Mouse (Mus musculus) brain, embryonic 14.5 days (tissue): ENCODE results near the gene Ctrc. TPM values are rescaled to one million over a fixed set of nuclear protein-coding genes. Genes with fewer than 3 reads are reported as not detected.
A peak's percentile ranks its signal among the peaks of the same experiment; 100 is the strongest.

Experiments
- DNase-seq: peaks from one replicate; pipeline ENCODE4 v3.0.0-alpha.2; 2011; ENCODE audit warnings: low read depth
- CTCF ChIP-seq: fragments of 200-500 bp; IDR thresholded peaks from 2 replicates; pipeline ENCODE4 v1.5.1; 2012; ENCODE audit warnings: inconsistent platforms, mild to moderate bottlenecking, moderate library complexity, borderline replicate concordance; ENCODE audit not compliant: insufficient read depth, insufficient read length; ENCODE audit errors: extremely low read depth
- POLR2A ChIP-seq: fragments of 200-500 bp; IDR thresholded peaks from 2 replicates; pipeline ENCODE4 v1.6.1; 2012; ENCODE audit warnings: mild to moderate bottlenecking, inconsistent platforms, borderline replicate concordance; ENCODE audit not compliant: poor library complexity, insufficient read depth, insufficient read length, severe bottlenecking; ENCODE audit errors: extremely low read depth
- polyA plus RNA-seq: library from polyadenylated mRNA; depleted of rRNA; stranded (reverse); fragments of >200 nt; gene quantifications from 2 replicates; pipeline ENCODE4 v1.2.3, GENCODE M21; 2012; rRNA removed

Ctrc gene
- polyA plus RNA-seq = not detected in 2 replicates

- no peak for TF ChIP-seq POLR2A
- no peak for TF ChIP-seq CTCF
- no peak for DNase-seq
Observed at GRCm38 (mm10) chr4:141845999-141846398, at the start of gene Ctrc. TSS of gene Ctrc (minus strand) at chr4:141846359.

GRCm38 (mm10) chr4:141895772-141896171 lies 49.6 kb upstream of the Ctrc start:
- DNase-seq = no peak
- TF ChIP-seq CTCF = no peak
- TF ChIP-seq POLR2A = no peak

GRCm38 (mm10) chr4:141893157-141893784 lies 47.1 kb upstream of the Ctrc start:
- DNase-seq = no peak
- no peak for TF ChIP-seq POLR2A
- no peak for TF ChIP-seq CTCF

- 0 out of 2 replicates have a peak, but pooled peaks have one; percentile 0 for TF ChIP-seq CTCF
- TF ChIP-seq POLR2A = no peak
- no peak for DNase-seq
Observed at GRCm38 (mm10) chr4:141886385-141886968, 40.3 kb upstream of the Ctrc start.

- TF ChIP-seq CTCF (no peak), POLR2A (no peak)
- DNase-seq = no peak
Observed at GRCm38 (mm10) chr4:141885451-141885850, 39.3 kb upstream of the Ctrc start.

GRCm38 (mm10) chr4:141882858-141883257 lies 36.7 kb upstream of the Ctrc start:
- no peak for TF ChIP-seq CTCF
- no peak for TF ChIP-seq POLR2A
- DNase-seq = no peak

- no peak for TF ChIP-seq CTCF
- TF ChIP-seq POLR2A = no peak
- no peak for DNase-seq
Observed at GRCm38 (mm10) chr4:141881950-141882349, 35.8 kb upstream of the Ctrc start.

- TF ChIP-seq POLR2A (no peak), CTCF (no peak)
- no peak for DNase-seq
Observed at GRCm38 (mm10) chr4:141881289-141881914, 35.2 kb upstream of the Ctrc start.

- no peak for DNase-seq
- no peak for TF ChIP-seq POLR2A
- TF ChIP-seq CTCF = no peak
Observed at GRCm38 (mm10) chr4:141879875-141880274, 33.7 kb upstream of the Ctrc start.

GRCm38 (mm10) chr4:141879074-141879473 lies 32.9 kb upstream of the Ctrc start:
- DNase-seq = no peak

GRCm38 (mm10) chr4:141878621-141879020 lies 32.5 kb upstream of the Ctrc start:
- DNase-seq = no peak
- no peak for TF ChIP-seq CTCF
- no peak for TF ChIP-seq POLR2A

More at GRCm38 (mm10) chr4:141879074-141879473, 32.9 kb upstream of the Ctrc start:
- no peak for TF ChIP-seq POLR2A
- no peak for TF ChIP-seq CTCF

GRCm38 (mm10) chr4:141875481-141876108 lies 29.4 kb upstream of the Ctrc start:
- peak; percentile 55 for DNase-seq

More at GRCm38 (mm10) chr4:141875481-141876108, 29.4 kb upstream of the Ctrc start:
- peak; percentile 21; the same call in 1 of the 2 replicates for TF ChIP-seq CTCF
- TF ChIP-seq POLR2A = no peak
